Mouse (Mus musculus): ENCODE measurements at regions not wholly inside any gene's neighbourhood (a gene's known extent, or its start where the extent isn't known, plus 50 kb on each side); places are given as distances from the start of the nearest gene placed in this dataset.

DNA sequence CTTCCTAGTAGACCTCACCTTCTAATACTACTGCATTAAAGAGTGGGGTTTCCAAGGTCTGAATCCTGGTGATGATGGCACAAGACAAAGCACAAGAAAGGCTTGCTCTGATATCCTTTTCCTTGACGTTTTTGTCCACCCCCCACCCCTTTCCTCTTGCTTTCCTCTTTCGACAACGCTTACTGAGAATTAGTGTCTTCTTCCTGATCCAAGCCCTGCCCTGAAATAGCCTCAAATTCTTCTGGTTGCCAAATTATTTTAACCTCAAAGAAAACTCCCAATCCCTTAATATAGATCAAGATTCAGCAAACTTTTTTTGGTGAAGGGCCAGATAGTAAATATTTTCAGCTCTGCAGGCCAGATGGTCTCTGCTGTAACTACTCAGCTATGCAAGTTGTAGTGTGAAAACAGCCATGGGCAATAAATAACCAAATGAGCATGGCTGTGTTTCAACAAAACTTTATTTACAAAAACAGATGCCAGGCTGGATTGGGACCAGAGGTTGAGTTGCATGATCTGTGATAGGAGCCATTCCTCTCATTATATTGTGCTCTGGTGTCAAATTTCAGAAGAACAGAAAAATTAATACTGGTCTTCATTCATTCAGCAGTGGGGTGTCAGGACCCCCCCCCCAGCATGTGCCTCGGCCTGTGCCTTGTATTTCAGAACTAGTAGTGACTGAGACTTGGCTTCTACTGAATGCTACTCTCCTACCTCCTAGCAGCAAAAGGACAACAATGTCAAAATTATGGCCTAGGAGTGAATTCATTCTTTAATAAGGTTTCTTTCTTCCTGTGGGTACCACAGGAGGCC lies 218.5 kb upstream of the Nrip1 start:
- DNase-seq (ENCODE audit: low read depth, low spot score), result no peak

DNA sequence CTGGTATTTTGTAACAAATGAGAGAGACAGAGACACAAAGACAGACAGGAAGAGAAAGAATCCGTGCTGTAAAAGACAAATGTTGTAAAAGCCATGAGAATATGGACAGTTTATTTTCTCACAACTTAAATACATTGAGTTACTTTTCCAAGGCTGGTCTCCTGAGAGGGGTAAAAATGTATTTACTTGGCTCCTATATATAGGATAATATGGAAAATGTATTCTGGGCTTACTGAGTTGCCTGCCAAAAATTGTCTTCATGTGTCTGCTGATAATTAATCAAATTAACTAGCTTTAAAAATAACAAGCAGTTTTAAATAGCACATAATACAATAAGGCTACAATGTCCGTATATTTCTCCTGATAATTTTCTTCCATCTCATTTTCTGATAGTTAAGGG lies 216.2 kb upstream of the Nrip1 start:
- no peak for DNase-seq (ENCODE audit: low read depth, low spot score)

DNA sequence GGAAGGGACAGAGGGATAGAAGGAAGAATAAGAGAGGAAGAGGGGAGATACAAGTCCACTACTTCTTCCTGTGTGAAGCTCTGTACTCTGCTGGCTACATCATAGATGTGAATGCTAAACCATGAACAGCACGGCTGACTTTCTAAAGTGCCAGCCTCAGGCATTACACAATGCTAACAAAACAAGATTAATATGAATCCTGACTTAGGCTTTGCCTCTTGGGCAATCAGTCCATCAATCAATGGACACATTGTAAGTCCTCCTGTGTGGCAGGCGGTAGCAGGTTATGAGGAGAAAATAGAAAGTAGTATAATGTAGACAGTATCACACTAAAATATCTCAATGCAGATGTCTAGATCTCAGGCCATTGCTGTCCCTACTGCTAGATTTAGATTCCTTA lies 203.6 kb upstream of the Nrip1 start:
- DNase-seq (ENCODE audit: low read depth, low spot score), result no peak

DNA sequence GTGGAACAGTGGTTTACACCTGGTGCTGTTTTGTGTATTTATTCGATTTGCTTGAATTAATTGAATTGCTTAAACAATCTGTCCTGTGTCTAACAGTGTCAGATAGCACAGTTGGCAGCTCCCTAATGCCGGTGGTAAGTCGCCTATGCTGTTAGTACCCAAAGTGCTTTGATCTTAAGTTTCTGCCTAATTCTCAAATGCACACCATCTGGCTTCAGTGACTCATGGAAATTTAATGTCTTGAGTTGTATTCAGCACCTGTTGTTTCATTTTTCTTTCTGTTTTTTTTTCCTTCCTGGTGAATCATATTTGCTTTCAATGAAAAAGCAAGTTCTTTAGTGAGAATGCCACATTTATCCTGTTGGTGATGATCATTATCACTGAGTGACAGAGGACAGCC lies 201.7 kb upstream of the Nrip1 start:
- no peak for DNase-seq (ENCODE audit: low read depth, low spot score)

DNA sequence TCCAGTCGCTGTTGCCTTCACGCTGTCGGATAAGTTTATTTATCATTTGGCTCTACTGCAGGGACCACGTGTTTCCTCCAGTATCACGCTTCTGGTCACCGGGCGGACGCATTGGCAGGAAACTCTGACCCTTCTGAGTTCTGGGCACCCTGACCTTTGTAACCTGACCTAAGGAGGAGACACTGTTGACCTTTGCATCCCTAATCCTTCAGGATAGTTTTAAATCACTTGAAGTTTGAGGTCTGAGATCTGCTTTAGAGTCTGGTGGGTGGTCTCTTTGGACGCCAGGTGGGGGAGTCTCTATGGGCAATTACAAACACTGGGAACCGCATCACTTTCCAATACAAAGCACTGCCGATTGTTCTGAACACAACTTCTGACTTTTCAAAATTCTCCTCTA lies 192.6 kb upstream of the Nrip1 start:
- DNase-seq (ENCODE audit: low read depth, low spot score), result peak; percentile 29

DNA sequence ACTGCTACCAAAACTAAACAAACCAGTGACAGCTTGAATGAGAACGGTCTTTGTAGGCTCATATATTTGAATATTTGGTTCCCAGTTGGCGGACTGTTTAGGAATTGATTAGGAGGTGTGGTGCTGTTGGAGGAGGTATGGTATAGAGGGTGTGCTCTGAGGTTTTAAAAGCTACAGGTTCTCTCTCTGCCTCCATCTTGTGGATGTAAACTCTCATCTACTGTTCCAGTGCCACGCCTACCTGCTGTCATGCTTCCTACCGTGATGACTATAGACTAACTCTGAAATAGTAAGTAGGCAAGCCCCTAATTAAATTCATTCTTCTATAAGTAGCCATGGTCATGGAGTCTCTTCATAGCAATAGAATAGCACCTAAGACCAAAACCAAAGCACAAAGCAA lies 181.2 kb upstream of the Nrip1 start:
- DNase-seq (ENCODE audit: low read depth, low spot score), result no peak

DNA sequence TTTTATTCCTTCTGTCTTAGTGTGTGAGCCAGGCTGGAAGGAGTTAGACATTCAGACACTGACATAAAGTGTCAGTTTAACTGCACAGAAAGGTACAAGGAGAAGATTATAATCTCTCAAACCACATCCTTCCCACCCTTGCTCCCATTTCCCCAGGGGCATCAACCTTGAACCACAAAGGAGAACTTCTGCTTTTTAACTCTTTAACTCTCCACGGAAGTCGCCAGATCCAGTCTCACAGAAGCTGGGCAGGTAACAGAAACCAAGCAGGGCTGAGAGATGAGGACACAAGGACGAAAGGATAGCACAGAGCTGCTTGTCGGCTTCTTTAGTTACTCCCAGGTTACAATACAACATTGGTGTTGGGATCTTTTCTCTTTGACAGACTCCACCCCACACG lies 176.0 kb upstream of the Nrip1 start:
- no peak for DNase-seq (ENCODE audit: low read depth, low spot score)

DNA sequence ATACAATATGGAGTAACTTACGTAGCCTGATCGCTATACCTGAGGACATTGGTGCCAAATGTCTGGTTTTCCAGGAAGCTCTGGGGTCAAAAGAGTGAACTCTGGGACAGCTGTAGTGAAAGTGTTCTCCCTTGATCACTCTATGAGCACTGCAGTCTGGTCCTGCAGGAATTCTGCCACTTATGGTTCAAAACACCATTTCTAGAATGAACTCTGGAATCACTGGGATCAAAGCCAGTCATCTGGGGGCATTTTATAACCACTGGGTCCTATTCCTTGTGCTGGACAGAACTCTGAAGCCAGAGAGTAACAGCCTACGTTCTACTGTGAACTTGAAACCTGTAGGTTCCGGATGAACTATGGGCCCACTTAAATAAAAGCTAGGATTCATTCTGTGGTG lies 173.5 kb upstream of the Nrip1 start:
- no peak for DNase-seq (ENCODE audit: low read depth, low spot score)

DNA sequence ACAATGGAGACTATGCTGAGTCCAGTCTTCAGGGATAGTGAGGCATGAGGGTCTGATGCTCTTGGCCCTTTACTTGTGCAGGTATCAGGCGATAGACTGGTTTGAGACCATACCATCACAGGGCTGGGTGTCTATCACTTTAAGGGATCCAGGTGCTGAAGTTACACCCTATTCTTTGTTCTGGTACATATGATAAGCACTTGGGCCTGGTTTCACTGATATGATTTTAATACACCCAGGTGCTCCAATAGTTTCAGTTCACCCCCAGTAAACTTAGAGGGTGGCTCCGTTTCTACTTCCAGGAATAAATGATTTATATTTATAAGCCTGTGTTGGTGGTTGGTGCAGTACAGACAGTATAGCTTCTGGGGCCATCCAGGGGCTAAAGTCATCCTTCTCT lies 173.0 kb upstream of the Nrip1 start:
- no peak for DNase-seq (ENCODE audit: low read depth, low spot score)

DNA sequence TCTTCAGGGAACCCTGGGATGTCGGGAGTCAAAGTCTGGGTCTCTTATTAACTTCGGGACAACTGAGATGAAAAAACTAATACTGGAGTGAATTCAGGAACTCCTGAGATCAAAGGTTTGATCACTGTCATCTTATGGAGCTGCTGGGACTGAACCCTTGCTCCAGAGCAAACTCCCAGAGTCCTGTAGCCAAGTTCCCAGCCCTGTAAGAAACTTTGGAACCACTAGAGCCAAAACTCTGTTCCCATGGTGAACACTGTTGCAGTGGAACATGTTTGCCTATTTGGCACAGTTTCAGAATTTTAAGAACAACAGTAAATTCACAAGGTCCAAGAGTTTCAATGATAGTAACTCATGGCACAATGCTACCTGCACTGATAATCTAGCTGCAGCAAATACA lies 172.3 kb upstream of the Nrip1 start:
- DNase-seq (ENCODE audit: low read depth, low spot score), result no peak

DNA sequence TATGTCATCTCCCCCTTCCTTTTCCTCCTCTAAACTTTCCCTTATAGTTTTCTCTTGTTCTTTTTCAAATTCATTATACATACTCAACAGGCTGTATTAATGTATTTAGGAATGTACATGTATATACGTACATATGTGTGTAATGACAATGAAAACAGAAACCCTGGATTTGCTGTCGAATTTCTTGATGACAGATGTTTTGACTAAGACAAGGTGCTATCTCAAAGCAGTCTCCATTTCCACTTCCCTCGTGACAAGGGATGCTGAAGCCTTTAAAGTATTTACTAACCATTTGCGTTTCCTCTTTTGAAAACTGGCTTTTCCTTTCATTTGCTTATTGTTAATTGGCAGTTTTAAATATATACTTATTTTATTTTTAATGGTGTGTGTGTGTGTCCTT lies 171.3 kb upstream of the Nrip1 start:
- DNase-seq (ENCODE audit: low read depth, low spot score), result no peak

DNA sequence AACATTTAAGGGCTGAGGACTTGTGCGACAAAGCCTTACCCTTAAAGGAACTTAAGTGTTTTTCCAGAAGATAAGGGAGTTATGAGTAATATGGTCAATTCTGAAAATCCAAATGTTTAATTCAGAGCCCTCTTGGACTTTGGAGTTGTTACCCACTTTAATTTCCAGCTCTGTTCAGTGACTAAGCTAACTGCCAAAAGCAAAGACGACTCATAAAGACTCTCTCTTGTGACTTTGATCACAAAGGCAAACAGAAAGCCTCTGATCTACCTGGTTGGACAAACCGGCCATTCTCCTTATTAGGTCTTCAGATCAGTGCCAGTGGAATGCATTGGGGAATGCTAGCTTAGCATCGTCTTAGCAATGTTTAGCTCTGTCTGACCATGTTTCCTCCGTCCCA lies 167.3 kb upstream of the Nrip1 start:
- DNase-seq (ENCODE audit: low read depth, low spot score), result no peak

DNA sequence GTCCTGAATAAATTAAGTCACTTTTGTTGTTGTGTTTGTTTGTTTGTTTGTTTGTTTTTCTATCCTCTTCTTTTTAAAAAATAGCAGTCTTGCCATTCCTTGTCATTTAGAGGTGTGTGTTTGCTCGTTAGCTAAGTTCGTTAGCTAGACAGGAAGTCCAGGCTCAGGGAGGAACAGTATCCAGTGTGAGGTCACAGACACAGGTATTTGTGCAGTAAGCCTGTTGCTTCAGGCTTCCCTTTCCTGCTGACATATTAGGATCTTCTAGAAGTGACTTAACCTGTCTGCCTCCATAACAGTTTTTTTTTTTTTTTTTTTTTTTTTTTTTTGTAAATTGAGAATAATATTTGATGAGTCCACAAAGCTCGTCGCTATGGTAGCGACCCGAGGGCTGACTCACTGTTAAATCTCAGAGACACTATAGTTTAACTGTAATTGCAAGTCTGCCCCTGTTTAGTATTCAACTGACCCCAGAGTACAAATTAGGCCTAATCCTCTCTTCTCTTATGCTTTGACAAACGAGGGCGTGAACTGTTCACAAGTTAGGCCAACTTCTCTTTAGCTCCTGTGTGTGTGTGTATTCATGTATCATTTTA lies 166.8 kb upstream of the Nrip1 start:
- no peak for DNase-seq (ENCODE audit: low read depth, low spot score)

DNA sequence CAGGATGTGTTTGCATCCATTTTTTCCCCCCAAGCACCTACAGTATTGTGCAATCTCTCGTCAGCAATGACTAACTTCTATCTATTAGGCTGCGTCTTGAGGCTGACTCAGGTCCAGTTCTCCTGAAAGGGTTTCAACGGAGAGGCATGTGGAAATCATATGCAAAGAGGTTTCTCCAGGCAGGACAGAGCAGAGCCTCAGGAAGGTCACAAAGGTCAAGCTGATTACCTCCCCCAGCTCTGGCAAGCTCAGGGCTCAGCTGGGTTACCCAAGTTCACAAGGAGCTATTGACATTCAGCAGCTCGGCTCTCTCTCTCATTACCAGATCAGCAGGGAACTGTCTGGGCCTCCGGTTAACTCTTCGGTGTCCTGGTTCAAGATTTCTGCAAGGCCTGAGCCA lies 166.0 kb upstream of the Nrip1 start:
- peak; percentile 69 for DNase-seq (ENCODE audit: low read depth, low spot score)

DNA sequence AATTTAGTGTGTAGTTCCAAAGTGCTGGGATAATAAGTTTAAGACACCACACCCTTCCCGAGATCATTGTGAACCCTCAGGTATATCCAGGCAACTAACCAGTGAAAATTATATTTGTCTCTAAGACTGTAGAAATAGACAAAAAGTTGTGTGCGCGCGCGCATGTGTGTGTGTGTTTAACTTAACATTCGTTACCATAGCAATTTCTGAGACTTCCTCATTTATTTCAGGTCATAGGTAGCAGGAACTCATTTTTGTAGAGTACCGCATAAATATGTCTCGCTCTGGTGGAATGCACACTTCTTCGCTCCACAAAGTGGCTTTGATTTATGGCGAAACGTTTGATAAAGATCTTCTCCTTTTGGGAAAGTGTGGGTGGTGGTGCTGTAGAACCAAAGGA lies 164.2 kb upstream of the Nrip1 start:
- DNase-seq (ENCODE audit: low read depth, low spot score), result no peak

DNA sequence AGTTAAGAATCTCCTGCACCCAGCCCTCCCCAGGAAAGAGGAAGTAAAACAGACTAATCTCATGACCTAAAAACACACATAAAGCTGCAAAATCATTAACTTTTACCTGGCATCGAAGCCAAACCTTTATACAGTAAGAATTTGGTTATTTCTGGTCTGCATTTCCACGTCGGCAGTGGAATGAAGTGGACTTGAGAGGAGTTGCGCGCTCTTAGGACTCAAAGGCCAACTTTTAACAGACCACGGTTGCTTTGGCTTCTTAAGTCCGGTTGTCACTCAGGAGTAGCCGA lies 159.2 kb upstream of the Nrip1 start:
- DNase-seq (ENCODE audit: low read depth, low spot score), result no peak

DNA sequence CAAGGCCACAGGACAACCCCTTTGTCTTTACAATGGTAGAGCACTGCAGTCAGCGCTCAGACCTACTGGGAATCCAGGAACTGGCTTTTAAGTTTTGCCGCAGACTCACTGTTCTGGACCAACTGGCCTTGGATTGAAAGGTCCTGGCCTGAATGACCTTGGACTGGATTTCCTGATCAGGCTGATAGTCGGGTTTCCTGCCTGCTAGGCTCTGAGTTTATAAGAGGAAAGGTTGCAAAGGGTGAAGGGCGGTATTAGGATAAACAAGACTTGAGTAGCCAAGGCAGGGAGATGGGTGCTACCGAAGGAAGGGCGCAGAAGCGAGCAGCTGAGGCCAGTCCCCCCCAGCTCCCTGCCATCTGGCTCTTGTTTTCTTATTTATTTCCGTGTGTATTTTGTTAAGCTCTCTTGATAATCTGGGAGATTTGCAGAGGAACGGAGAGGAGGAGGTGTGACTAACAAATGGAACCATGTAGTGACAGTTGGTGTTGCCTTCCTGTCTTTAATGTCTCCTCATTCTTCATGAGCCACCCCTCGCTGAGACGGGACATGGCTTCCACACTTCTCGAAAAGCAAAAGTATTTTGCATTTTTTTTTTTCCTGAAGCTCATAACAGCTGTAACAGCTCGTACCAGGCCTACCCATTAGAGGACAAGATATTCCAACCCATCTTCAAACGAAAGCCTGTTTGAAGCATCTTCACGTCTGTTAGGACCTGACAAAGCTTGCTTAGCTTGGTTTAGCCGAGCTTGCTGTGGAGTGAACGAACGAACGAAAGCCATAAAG lies 158.7 kb upstream of the Nrip1 start:
- DNase-seq (ENCODE audit: low read depth, low spot score), result no peak

DNA sequence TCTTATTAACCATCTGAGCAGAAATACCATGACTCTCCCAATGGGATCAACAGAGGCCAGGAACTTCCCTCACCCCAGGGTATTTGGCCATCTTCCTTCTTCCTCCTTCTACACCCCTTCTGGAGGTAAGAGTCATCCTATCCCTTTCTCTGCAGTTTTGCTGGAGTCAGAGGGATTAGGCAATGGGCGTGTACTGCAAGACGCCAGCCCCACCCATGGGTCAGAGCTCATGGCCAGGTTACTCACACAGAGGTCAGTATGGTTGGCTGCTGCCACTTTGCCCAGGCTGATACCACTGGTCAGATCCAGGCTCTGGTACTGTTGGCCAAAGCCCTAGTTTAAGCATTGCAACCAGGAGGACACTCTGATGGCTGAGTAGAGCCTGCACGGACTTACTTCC lies 157.3 kb upstream of the Nrip1 start:
- DNase-seq (ENCODE audit: low read depth, low spot score), result no peak

DNA sequence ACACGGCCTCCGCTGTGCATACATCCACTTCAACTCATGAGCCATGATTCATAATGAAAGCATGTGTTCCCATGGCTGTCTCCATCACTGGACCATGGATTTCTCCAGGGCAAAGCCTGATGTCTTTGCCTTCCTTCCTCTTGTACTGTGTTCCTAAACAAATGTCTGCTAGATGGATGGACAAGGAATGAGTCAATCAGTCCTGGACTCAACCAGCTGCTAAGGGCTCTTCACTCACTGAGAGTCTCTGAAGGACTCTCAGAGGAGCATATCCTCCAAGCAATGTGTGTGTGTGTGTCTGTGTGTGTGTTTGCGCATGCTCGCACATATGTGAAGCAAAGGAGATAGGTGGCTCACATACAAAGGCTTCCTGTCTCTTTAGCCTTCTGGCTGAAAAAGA lies 156.0 kb upstream of the Nrip1 start:
- DNase-seq (ENCODE audit: low read depth, low spot score), result no peak

DNA sequence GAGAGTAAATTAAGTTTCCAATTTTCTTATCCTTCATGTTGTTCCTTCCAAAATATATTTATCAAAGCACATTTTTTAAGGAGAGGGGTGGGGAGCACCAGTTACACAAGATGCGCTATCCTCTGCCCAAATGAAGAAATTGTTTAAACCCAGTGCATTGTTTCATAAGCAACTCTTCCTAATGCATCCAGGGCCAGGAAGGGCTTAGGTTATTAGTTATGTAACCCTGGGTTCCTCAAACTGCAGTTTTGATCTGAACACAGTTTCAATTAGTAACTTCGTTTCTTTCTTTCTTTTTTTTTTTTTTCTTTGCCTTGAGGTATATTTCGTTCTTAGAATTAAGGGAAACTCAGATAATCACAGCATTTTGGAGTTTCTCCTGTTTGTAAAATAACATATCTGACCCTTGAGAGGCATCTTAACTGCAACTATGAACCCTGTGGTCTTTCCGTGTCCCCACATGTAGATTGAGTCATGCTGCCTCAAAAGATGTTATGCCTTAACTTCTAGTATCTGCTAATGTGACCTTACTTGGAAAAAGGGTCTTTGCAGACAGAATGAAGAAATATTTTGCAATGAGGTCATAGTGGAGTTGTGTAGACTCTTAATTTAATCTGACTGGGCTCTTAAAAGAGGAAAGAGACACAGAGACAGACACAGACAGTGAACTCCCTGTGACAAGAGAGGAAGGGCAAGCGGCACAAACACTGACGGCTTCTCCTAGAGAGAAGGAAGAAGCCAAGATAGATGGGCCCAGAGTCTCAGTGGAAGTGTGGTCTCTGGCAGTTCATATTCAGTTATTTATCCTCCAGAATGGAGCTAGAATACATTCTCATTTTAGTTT lies 153.7 kb upstream of the Nrip1 start:
- no peak for DNase-seq (ENCODE audit: low read depth, low spot score)

DNA sequence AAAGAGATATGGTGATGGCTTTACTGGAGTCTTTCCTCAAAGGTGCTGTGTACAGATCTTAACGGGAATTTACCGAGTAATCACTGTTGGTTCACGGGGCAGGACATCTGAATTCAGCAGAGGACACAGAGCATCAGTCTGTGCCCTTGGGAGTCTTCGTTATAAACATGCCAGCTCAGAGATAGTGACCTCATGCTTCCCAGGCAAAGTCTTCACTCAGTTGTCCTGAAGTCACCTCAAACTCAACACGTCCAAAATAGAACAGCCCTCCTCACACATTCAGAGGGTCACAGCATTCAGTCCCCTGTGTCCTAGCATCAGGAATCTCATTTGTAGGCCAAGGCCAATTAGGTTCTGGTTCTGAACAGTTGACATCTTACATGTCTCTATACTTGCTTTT lies 151.9 kb upstream of the Nrip1 start:
- DNase-seq (ENCODE audit: low read depth, low spot score), result no peak

DNA sequence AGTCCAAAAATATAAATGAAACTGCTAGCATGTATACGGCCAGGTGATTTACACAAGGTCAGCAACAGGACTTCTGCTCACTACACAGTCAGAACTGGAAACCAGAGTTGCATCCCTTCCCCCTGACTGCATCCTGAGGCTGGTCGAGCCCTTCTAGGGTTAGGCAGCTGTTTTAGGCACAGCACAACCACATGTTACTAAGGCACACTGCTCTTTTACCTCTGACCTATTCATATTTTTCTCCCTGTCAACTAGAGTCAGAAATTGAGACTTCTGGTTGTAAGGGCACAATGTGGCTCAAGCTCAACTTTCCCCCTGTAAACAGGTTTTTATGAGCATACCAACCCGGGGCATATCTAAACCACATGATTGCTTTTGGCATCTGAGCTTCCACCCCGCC lies 151.3 kb upstream of the Nrip1 start:
- DNase-seq (ENCODE audit: low read depth, low spot score), result no peak
